Mouse (Mus musculus) v-Abl transformed pro-B cells (cell line): Measurements from ENCODE around the gene Nadk2.

Source experiments
- in situ Hi-C, 2 experiments: fragments of 400-800 bp; cut with MboI; formaldehyde crosslinking; loops; one replicate each; pipeline ENCODE4 v1.15.1; 2025; ENCODE audit not compliant: unreplicated experiment in 2 of 2

Nadk2 gene

GRCm38 (mm10) chr15:9127051-9127791 is 56.2 kb downstream of the Nadk2 start:
- in situ Hi-C loops = loop anchor here in 1 of 2 experiments (10.0 kb wide), 1 partner anchor 1188 kb away; no protein-coding TSS in a partner anchor

GRCm38 (mm10) chr15:9130772-9131498 is 59.9 kb downstream of the Nadk2 start:
- in situ Hi-C loops = no loop called here

GRCm38 (mm10) chr15:9131499-9131888 is 60.4 kb downstream of the Nadk2 start:
- in situ Hi-C loops = no loop called here

- in situ Hi-C loops = no loop called here
Measured at GRCm38 (mm10) chr15:9132693-9133443, 61.8 kb downstream of the Nadk2 start.

- in situ Hi-C loops = no loop called here
Measured at GRCm38 (mm10) chr15:9134891-9135507, 63.9 kb downstream of the Nadk2 start.

- in situ Hi-C loops = no loop called here
Measured at GRCm38 (mm10) chr15:9139447-9139846, 68.4 kb downstream of the Nadk2 start.

- in situ Hi-C loops = no loop called here
Measured at GRCm38 (mm10) chr15:9140252-9140680, 69.2 kb downstream of the Nadk2 start, which contains the start of gene Lmbrd2. Lmbrd2 (plus strand) TSS chr15:9140550.

GRCm38 (mm10) chr15:9140684-9141171 is 69.7 kb downstream of the Nadk2 start:
- in situ Hi-C loops = no loop called here

GRCm38 (mm10) chr15:9155325-9155724 is 84.3 kb downstream of the Nadk2 start, which contains the start of gene Skp2:
Skp2 (minus strand) TSS chr15:9155425.
- in situ Hi-C loops = no loop called here
